In genomic region chr17:46253452-46254084, GRCm38 (mm10) we compare ENCODE assay signal across 8 mouse cellular contexts. TPM values are rescaled to one million over a fixed set of nuclear protein-coding genes. Genes with fewer than 3 reads are reported as not detected.
DNase-seq lines count a peak whose midpoint lies in the region; ATAC-seq and TF ChIP-seq lines count a peak whose summit lies in the region.

Gene Lrrc73, plus strand, starts transcription at chr17:46253531.

- no peaks in the 10 kb centered on the region for H3K9me3 ChIP-seq in embryonic facial prominence, embryonic 14.5 days (ENCODE audit: control insufficient read depth, low read length)
- H3K9me3 ChIP-seq in limb, embryonic 14.5 days (ENCODE audit: control insufficient read depth, low read length) = no peaks in the 10 kb centered on the region
- no peaks in the 10 kb centered on the region for H3K9me3 ChIP-seq in midbrain, embryonic 16.5 days (replicated peaks; ENCODE audit: control insufficient read depth, low read length, poor library complexity, severe bottlenecking)

- peaks cover 16% of the 10 kb centered on the region for H3K27me3 ChIP-seq in embryonic facial prominence, embryonic 14.5 days (replicated peaks; ENCODE audit: control insufficient read depth, insufficient read depth, low read length)
- H3K27me3 ChIP-seq in limb, embryonic 14.5 days (ENCODE audit: control insufficient read depth, insufficient read depth, low read length) = peaks cover 17% of the 10 kb centered on the region
- H3K27me3 ChIP-seq in midbrain, embryonic 16.5 days (ENCODE audit: control insufficient read depth, insufficient read depth, low read depth, low read length) = no peaks in the 10 kb centered on the region
- peaks cover 5% of the 10 kb centered on the region for H3K27me3 ChIP-seq in spleen, adult 2 months (ENCODE audit: control insufficient read depth, insufficient read depth, low read length)

- H3K27ac ChIP-seq in bone marrow, adult 2 months (ENCODE audit: control insufficient read depth, insufficient read depth, low read depth, low read length, poor library complexity) = no peak within 1 kb of the TSS; the same call in 1 of the 2 replicates
- no peak within 1 kb of the TSS for H3K27ac ChIP-seq in embryonic facial prominence, embryonic 14.5 days (replicated peaks; ENCODE audit: low read depth, low read length)
- no peak within 1 kb of the TSS for H3K27ac ChIP-seq in limb, embryonic 14.5 days (replicated peaks; ENCODE audit: low read depth, low read length)
- H3K27ac ChIP-seq in midbrain, embryonic 16.5 days (ENCODE audit: low read length) = peak within 1 kb of the TSS; percentile 82
- H3K27ac ChIP-seq in spleen, adult 2 months (ENCODE audit: insufficient read depth, low read length) = no peak within 1 kb of the TSS

- H3K4me3 ChIP-seq in bone marrow, adult 2 months (replicated peaks; ENCODE audit: control insufficient read depth, low read depth, low read length) = peak within 1 kb of the TSS; percentile 58
- peak within 1 kb of the TSS; percentile 71 for H3K4me3 ChIP-seq in embryonic facial prominence, embryonic 14.5 days (ENCODE audit: low read depth, low read length)
- H3K4me3 ChIP-seq in limb, embryonic 14.5 days (replicated peaks; ENCODE audit: low read length) = peak within 1 kb of the TSS; percentile 67
- H3K4me3 ChIP-seq in midbrain, embryonic 16.5 days (ENCODE audit: low read depth, low read length) = peak within 1 kb of the TSS; percentile 86
- H3K4me3 ChIP-seq in spleen, adult 2 months (ENCODE audit: extremely low read depth, insufficient read depth, insufficient read length) = peak within 1 kb of the TSS; percentile 52

- DNase-seq in A20 (ENCODE audit: low read depth, low spot score) = peak; percentile 90
- DNase-seq in embryonic facial prominence, embryonic 14.5 days (ENCODE audit: low spot score) = peak; percentile 94
- peak; percentile 87 for DNase-seq in heart, adult 8-10 months (ENCODE audit: low spot score)
- peak; percentile 87 for DNase-seq in kidney, adult 9 months
- peak; percentile 91 for DNase-seq in limb, embryonic 14.5 days (ENCODE audit: low spot score)
- DNase-seq in spleen, adult 2 months (ENCODE audit: low read depth in 1 of 2, low spot score in 2 of 2) = peak; percentile 53 to 89

- H3K4me1 ChIP-seq in bone marrow, adult 2 months (ENCODE audit: control insufficient read depth, insufficient read depth, low read length) = no peaks in the 10 kb centered on the region; the same call in 1 of the 2 replicates
- peaks cover 9% of the 10 kb centered on the region for H3K4me1 ChIP-seq in embryonic facial prominence, embryonic 14.5 days (ENCODE audit: control insufficient read depth, insufficient read depth, low read length)
- H3K4me1 ChIP-seq in limb, embryonic 14.5 days (ENCODE audit: control insufficient read depth, insufficient read depth, low read length) = peaks cover 14% of the 10 kb centered on the region; the same call in 1 of the 2 replicates
- H3K4me1 ChIP-seq in midbrain, embryonic 16.5 days (ENCODE audit: control insufficient read depth, insufficient read depth, low read length) = peaks cover 26% of the 10 kb centered on the region
- peaks cover 13% of the 10 kb centered on the region for H3K4me1 ChIP-seq in spleen, adult 2 months (ENCODE audit: control insufficient read depth, insufficient read depth, insufficient read length)

- peak within 1 kb of the TSS; percentile 100 for H3K4me2 ChIP-seq in embryonic facial prominence, embryonic 14.5 days (ENCODE audit: low read depth, low read length)
- H3K4me2 ChIP-seq in limb, embryonic 14.5 days (replicated peaks; ENCODE audit: low read depth, low read length, severe bottlenecking) = peak within 1 kb of the TSS; percentile 100
- H3K4me2 ChIP-seq in midbrain, embryonic 16.5 days (ENCODE audit: low read length) = peak within 1 kb of the TSS; percentile 65

- peak; percentile 87 for ATAC-seq in embryonic facial prominence, embryonic 14.5 days (ENCODE audit: low read depth)
- ATAC-seq in limb, embryonic 14.5 days (ENCODE audit: low FRiP score, low read depth) = peak; percentile 88
- ATAC-seq in midbrain, embryonic 16.5 days = peak; percentile 93

- no peak for TF ChIP-seq CTCF in bone marrow, adult 2 months (IDR thresholded peaks at IDR 0.05; ENCODE audit: control insufficient read depth, insufficient read depth, low read length)
- no peak for TF ChIP-seq CTCF in spleen, adult 2 months (IDR thresholded peaks at IDR 0.05; ENCODE audit: extremely low read depth, insufficient read depth, insufficient read length, insufficient replicate concordance)

- WGBS in bone marrow, adult 2 months = 1% methylated on average over 48 of the region's 48 CpGs
- 3% methylated on average over 31 of the region's 48 CpGs for WGBS in embryonic facial prominence, embryonic 14.5 days
- 3% methylated on average over 41 of the region's 48 CpGs for WGBS in limb, embryonic 14.5 days
- WGBS in midbrain, embryonic 16.5 days = 2% methylated on average over 40 of the region's 48 CpGs
- WGBS in spleen, adult 2 months = 1% methylated on average over 44 of the region's 48 CpGs

- H3K36me3 ChIP-seq in embryonic facial prominence, embryonic 14.5 days (ENCODE audit: control insufficient read depth, insufficient read depth, low read length) = peaks cover 61% of the 10 kb centered on the region
- H3K36me3 ChIP-seq in limb, embryonic 14.5 days (ENCODE audit: control insufficient read depth, insufficient read depth, low read length) = peaks cover 52% of the 10 kb centered on the region
- peaks cover 36% of the 10 kb centered on the region for H3K36me3 ChIP-seq in midbrain, embryonic 16.5 days (ENCODE audit: control insufficient read depth, insufficient read depth, low read length)
- H3K36me3 ChIP-seq in spleen, adult 2 months (ENCODE audit: control insufficient read depth, insufficient read depth, low read length) = peaks cover 33% of the 10 kb centered on the region

- H3K9ac ChIP-seq in embryonic facial prominence, embryonic 14.5 days (ENCODE audit: low read depth, low read length) = peak within 1 kb of the TSS; percentile 67
- H3K9ac ChIP-seq in limb, embryonic 14.5 days (ENCODE audit: low read depth, low read length, severe bottlenecking) = peak within 1 kb of the TSS; percentile 57
- H3K9ac ChIP-seq in midbrain, embryonic 16.5 days (ENCODE audit: low read depth, low read length) = peak within 1 kb of the TSS; percentile 96

- 0 out of 2 replicates have a peak, but pooled peaks have one; percentile 9 for TF ChIP-seq POLR2A in bone marrow, adult 2 months (IDR thresholded peaks at IDR 0.05; ENCODE audit: borderline replicate concordance, control insufficient read depth, low read depth, low read length)
- no peak for TF ChIP-seq POLR2A in limb, embryonic 14.5 days (IDR thresholded peaks at IDR 0.05; ENCODE audit: borderline replicate concordance, extremely low read depth, insufficient read depth, insufficient read length)
- TF ChIP-seq POLR2A in spleen, adult 2 months (IDR thresholded peaks at IDR 0.05; ENCODE audit: low read depth, low read length) = no peak

RNA-seq across cellular contexts. Expression of gene Lrrc73, which starts in this region (rescaled TPM):
- 1.4 and 2.4 TPM in 2 replicates for polyA plus RNA-seq in bone marrow, adult 2 months (2011; ENCODE audit: insufficient read depth, insufficient read length, low replicate concordance, missing spikeins)
- polyA plus RNA-seq in embryonic facial prominence, embryonic 14.5 days (2014; fragmentation: Nextera tagmentation; extraction: Ambion mirVana) = 2.2 TPM in 2 replicates
- total RNA-seq in heart, adult 8-10 months (2022) = under 1 TPM in 2 of 4 experiments, not detected in 2; 0.12 to 0.14 TPM
- polyA plus RNA-seq in limb, embryonic 14.5 days (2012; rRNA removed) = 4.3 and 5.8 TPM in 2 replicates
- polyA plus RNA-seq in limb, embryonic 14.5 days (2014; fragmentation: Nextera tagmentation; extraction: Ambion mirVana) = 1.4 and 2.0 TPM in 2 replicates
- 16.6 and 18.3 TPM in 2 replicates for polyA plus RNA-seq in midbrain, embryonic 16.5 days (2015; fragmentation: Nextera tagmentation; extraction: Ambion mirVana)
- polyA plus RNA-seq in spleen, adult 2 months (2012; rRNA removed) = 0.82 and 0.89 TPM in 2 replicates

Comparison
In these comparisons a context has a peak if more than half of its experiments do, and no peak if none do; other contexts are left out.
1. Peak in DNase-seq in heart, adult 8-10 months; RNA of the gene not detected or under 1 TPM.
2. Peak in DNase-seq and H3K4me3 ChIP-seq in spleen, adult 2 months; RNA of the gene not detected or under 1 TPM.